In genomic region chr4:102986917-102987316, GRCm38 (mm10) we compare ENCODE assay signal across 9 mouse cellular contexts. TPM values are rescaled to one million over a fixed set of nuclear protein-coding genes. Genes with fewer than 3 reads are reported as not detected.
A peak's percentile ranks its signal among the peaks of the same experiment; 100 is the strongest.
DNase-seq lines count a peak whose midpoint lies in the region; ATAC-seq lines count a peak whose summit lies in the region.
"Had no signal": no experiment of that assay in that cellular context is flagged by ENCODE, and none has a peak within 500 bp of the region (broad histone marks: within the 10 kb centered on the region; RNA-seq: fewer than 3 reads in every experiment).

No protein-coding gene starts in this region.

- H3K27ac ChIP-seq in kidney, embryonic 14.5 days (ENCODE audit: low read depth, low read length): no peak overlapping the region
- no peak overlapping the region for H3K27ac ChIP-seq in lung, embryonic 15.5 days
- H3K27ac ChIP-seq: liver, embryonic 15.5 days had no signal

- H3K9me3 ChIP-seq in kidney, embryonic 14.5 days (ENCODE audit: control insufficient read depth, low read length): no peaks in the 10 kb centered on the region
- no peaks in the 10 kb centered on the region for H3K9me3 ChIP-seq in lung, embryonic 15.5 days
- H3K9me3 ChIP-seq: liver, embryonic 15.5 days had no signal

- H3K4me2 ChIP-seq in kidney, embryonic 14.5 days (replicated peaks; ENCODE audit: low read depth, low read length): no peak overlapping the region
- no peak overlapping the region for H3K4me2 ChIP-seq in lung, embryonic 15.5 days
- H3K4me2 ChIP-seq: liver, embryonic 15.5 days had no signal

- DNase-seq in gastrocnemius, postnatal 10 days: peak; percentile 41
- no peak for DNase-seq in gastrocnemius, postnatal 36 days
- peak; percentile 39 for DNase-seq in MEL-GATA-1-ER (ENCODE audit: extremely low read depth, low read depth)
- peak; percentile 37 for DNase-seq in cerebellum, adult 8-10 months
- peak; percentile 31 for DNase-seq in gastrocnemius, postnatal 14 days
- peak; percentile 85 for DNase-seq in retina, postnatal 1 day

- 6% methylated on average over 2 of the region's 2 CpGs for WGBS in kidney, embryonic 14.5 days
- 0% methylated on average over 2 of the region's 2 CpGs for WGBS in lung, embryonic 15.5 days

- no peak overlapping the region for H3K9ac ChIP-seq in kidney, embryonic 14.5 days (ENCODE audit: low read depth, low read length)
- H3K9ac ChIP-seq in lung, embryonic 15.5 days: no peak overlapping the region
- H3K9ac ChIP-seq: liver, embryonic 15.5 days had no signal

- 0 out of 2 replicates have a peak, but pooled peaks have one; percentile 64 for ATAC-seq in kidney, embryonic 14.5 days (ENCODE audit: low FRiP score, low TSS enrichment)
- ATAC-seq in lung, embryonic 15.5 days (ENCODE audit: borderline replicate concordance, extremely low read depth, low FRiP score, low TSS enrichment): peak; percentile 73; the same call in 1 of the 2 replicates

- no peaks in the 10 kb centered on the region for H3K36me3 ChIP-seq in kidney, embryonic 14.5 days (ENCODE audit: control insufficient read depth, insufficient read depth, low read length)
- H3K36me3 ChIP-seq in lung, embryonic 15.5 days: no peaks in the 10 kb centered on the region
- H3K36me3 ChIP-seq: liver, embryonic 15.5 days had no signal

- intact Hi-C loops in gastrocnemius, postnatal 36 days (cut with DNase I): loop anchor here (2.0 to 10.0 kb wide), 2 partner anchors 158 to 358 kb away; no protein-coding TSS in a partner anchor
- intact Hi-C loops in gastrocnemius, postnatal 14 days (cut with DNase I; ENCODE audit: low total_unique reads): loop anchor here (5.0 kb wide), 1 partner anchor 155 kb away; no protein-coding TSS in a partner anchor

- no peaks in the 10 kb centered on the region for H3K27me3 ChIP-seq in kidney, embryonic 14.5 days (ENCODE audit: control insufficient read depth, insufficient read depth, low read length)
- H3K27me3 ChIP-seq in lung, embryonic 15.5 days: no peaks in the 10 kb centered on the region
- H3K27me3 ChIP-seq: liver, embryonic 15.5 days had no signal

- H3K4me3 ChIP-seq in kidney, embryonic 14.5 days (ENCODE audit: low read length): no peak overlapping the region
- H3K4me3 ChIP-seq in lung, embryonic 15.5 days: no peak overlapping the region
- H3K4me3 ChIP-seq: liver, embryonic 15.5 days had no signal

- H3K4me1 ChIP-seq in kidney, embryonic 14.5 days (ENCODE audit: control insufficient read depth, insufficient read depth, low read length): no peaks in the 10 kb centered on the region
- H3K4me1 ChIP-seq in lung, embryonic 15.5 days: no peaks in the 10 kb centered on the region
- H3K4me1 ChIP-seq: liver, embryonic 15.5 days had no signal

RNA-seq across cellular contexts. Expression of gene Tctex1d1, which starts 8.5 kb away (rescaled TPM):
- total RNA-seq in gastrocnemius, postnatal 10 days (2021): not detected
- total RNA-seq in gastrocnemius, postnatal 36 days (2021): under 1 TPM in 1 of 2 experiments, not detected in 1; 0.36 TPM
- total RNA-seq in gastrocnemius, postnatal 14 days (2021): not detected
- polyA plus RNA-seq in kidney, embryonic 14.5 days (2014; fragmentation: Nextera tagmentation; extraction: Ambion mirVana): 0.58 and 0.76 TPM in 2 replicates
- 0.90 and 0.98 TPM in 2 replicates for polyA plus RNA-seq in lung, embryonic 15.5 days (2015; fragmentation: Nextera tagmentation; extraction: Ambion mirVana)

RNA-seq across cellular contexts. Expression of gene Insl5, which starts 39.7 kb away (rescaled TPM):
- total RNA-seq in gastrocnemius, postnatal 10 days (2021): not detected
- total RNA-seq in gastrocnemius, postnatal 36 days (2021): not detected
- not detected for total RNA-seq in gastrocnemius, postnatal 14 days (2021)
- 0.40 TPM in 1 of 2 replicates, not detected in the other for polyA plus RNA-seq in kidney, embryonic 14.5 days (2014; fragmentation: Nextera tagmentation; extraction: Ambion mirVana)
- 0.30 TPM in 1 of 2 replicates, not detected in the other for polyA plus RNA-seq in lung, embryonic 15.5 days (2015; fragmentation: Nextera tagmentation; extraction: Ambion mirVana)
- polyA plus RNA-seq: liver, embryonic 15.5 days had no signal

Comparison
In these comparisons a context has a peak if more than half of its experiments do, and no peak if none do; other contexts are left out.
1. DNase-seq: peak in gastrocnemius, postnatal 10 days (single experiment), MEL-GATA-1-ER (single experiment), cerebellum, adult 8-10 months (single experiment), gastrocnemius, postnatal 14 days (single experiment) and retina, postnatal 1 day (single experiment); none in gastrocnemius, postnatal 36 days (0 of 2).